16 mouse cellular contexts compared by ENCODE assay signal in genomic region chr12:32236450-32236849, GRCm38 (mm10).
"Had no signal": no experiment of that assay in that cellular context is flagged by ENCODE, and none has a peak within 500 bp of the region (broad histone marks: within the 10 kb centered on the region; RNA-seq: fewer than 3 reads in every experiment).

No protein-coding gene starts in this region.

- H3K27ac ChIP-seq: neural tube, embryonic 13.5 days; neural tube, embryonic 15.5 days; stomach, embryonic 15.5 days; stomach, postnatal 0 days had no signal

- H3K9ac ChIP-seq: neural tube, embryonic 13.5 days; neural tube, embryonic 15.5 days; stomach, embryonic 15.5 days had no signal

- H3K4me1 ChIP-seq: neural tube, embryonic 13.5 days; stomach, embryonic 15.5 days had no signal

- H3K36me3 ChIP-seq: neural tube, embryonic 13.5 days; neural tube, embryonic 15.5 days; stomach, embryonic 15.5 days had no signal

- H3K4me2 ChIP-seq: neural tube, embryonic 13.5 days; neural tube, embryonic 15.5 days; stomach, embryonic 15.5 days had no signal

- H3K27me3 ChIP-seq: neural tube, embryonic 13.5 days; neural tube, embryonic 15.5 days; stomach, embryonic 15.5 days had no signal

- DNase-seq: retina, postnatal 1 day; right cerebral cortex, adult 18-20 months; right cerebral cortex, postnatal 14 days; right cerebral cortex, postnatal 25 days; right cerebral cortex, postnatal 4 days; spleen, adult 18-20 months; thymus, adult 18-20 months; thymus, adult 2 months; thymus, postnatal 14 days; thymus, postnatal 25 days; thymus, postnatal 36 days; thymus, postnatal 4 days had no signal

- H3K9me3 ChIP-seq: neural tube, embryonic 13.5 days; neural tube, embryonic 15.5 days; stomach, embryonic 15.5 days had no signal

- H3K4me3 ChIP-seq: neural tube, embryonic 13.5 days; neural tube, embryonic 15.5 days; stomach, embryonic 15.5 days had no signal
